Mouse (Mus musculus): ENCODE results near the gene Hist2h2bb.
"Not testable (repeated sequence)": the region's sequence is repeated elsewhere in the genome, so short reads cannot be mapped to it uniquely, and the experiment has no call there.

The Hist2h2bb gene

DNA sequence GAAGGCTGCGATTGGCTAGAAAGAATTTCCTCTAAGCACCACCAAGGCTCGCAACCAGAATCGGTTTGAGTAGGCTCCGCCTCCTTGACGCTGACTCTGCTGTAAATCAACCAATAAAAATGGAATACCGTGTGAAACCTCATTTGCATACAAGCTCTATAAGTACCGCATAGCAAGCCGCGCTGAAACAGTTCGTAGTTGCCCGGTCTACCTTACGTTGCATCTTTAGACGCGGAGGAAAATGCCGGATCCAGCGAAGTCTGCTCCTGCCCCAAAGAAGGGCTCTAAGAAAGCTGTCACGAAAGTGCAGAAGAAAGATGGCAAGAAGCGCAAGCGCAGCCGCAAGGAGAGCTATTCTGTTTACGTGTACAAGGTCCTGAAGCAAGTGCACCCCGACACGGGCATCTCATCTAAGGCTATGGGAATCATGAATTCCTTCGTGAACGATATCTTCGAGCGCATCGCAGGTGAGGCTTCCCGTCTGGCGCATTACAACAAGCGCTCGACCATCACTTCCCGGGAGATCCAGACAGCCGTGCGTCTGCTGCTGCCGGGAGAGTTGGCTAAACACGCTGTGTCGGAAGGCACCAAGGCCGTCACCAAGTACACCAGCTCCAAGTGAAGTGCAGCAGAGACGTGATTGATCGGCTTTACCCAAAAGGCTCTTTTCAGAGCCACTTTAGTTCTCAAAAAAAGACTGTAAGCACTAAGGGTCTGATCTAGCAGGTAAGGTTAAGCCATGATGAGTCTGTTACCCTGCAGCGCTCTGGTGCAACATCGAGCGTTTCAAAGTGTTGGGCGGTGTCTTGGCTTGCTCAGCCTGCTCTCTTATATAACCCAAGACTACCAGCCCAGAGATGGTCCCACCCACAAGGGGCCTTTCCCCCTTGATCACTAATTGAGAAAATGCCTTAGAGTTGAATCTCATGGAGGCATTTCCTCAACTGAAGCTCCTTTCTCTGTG, at the start of gene Hist2h2bb:
Gene Hist2h2bb (plus strand): TSS at position 242 of the 964 bp plus-strand sequence.
- DNase-seq (ENCODE audit: low spot score in 2 of 2) = peak; percentile 94 to 96

DNA sequence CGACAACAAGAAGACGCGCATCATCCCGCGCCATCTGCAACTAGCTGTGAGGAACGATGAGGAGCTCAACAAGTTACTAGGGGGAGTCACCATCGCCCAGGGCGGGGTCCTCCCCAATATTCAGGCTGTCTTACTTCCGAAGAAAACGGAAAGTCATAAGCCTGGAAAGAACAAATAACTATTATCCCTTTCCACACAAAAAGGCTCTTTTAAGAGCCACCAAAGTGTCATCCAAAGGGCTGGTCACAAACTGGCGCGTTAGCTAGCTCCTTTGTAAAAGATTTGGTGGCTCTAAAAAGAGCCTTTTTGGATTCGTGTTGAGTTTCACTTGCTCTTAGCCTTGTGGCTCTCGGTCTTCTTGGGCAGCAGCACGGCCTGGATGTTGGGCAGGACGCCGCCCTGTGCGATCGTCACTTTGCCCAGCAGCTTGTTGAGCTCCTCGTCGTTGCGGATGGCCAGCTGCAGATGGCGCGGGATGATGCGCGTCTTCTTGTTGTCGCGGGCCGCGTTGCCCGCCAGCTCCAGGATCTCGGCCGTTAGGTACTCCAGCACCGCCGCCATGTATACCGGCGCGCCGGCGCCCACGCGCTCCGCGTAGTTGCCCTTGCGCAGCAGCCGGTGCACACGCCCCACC, 49.3 kb upstream of the Hist2h2bb start:
- not testable (repeated sequence) for DNase-seq (ENCODE audit: low spot score in 2 of 2)

DNA sequence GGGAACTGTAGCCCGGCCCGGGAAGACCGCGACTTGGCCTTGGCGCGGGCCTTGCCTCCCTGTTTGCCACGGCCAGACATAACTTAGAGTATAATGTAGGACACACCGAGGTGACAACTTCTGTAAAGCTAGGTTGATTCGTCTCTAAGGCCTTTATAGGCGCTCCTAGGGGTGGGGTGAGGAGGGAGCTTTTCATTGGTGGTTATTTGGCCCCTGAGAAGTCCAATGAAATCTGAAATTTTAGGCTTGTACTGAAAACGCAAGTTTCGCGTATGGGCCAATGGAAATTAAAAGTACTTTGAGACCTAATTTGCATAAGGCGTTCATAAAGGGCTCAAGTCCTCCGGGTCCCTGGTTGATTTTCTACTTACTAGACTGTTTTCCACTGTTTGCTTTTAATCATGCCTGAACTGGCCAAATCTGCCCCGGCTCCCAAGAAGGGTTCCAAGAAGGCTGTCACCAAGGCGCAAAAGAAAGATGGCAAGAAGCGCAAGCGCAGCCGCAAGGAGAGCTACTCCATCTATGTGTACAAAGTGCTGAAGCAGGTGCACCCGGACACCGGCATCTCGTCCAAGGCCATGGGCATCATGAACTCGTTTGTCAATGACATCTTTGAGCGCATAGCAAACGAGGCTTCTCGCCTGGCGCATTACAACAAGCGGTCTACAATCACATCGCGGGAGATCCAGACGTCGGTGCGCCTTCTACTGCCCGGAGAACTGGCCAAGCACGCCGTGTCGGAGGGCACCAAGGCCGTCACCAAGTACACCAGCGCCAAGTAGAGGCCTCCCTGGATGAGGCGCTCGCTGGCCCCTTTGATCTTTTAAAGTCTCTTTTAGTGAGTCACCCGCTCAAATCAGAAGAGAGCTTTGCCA, 48.5 kb upstream of the Hist2h2bb start, which contains the start of the genes Hist2h2ac and Hist2h2be:
Gene Hist2h2ac (minus strand): TSS at position 116 of the 875 bp plus-strand sequence.
Gene Hist2h2be (plus strand): TSS at position 355 of the 875 bp plus-strand sequence.
- DNase-seq (ENCODE audit: low spot score in 2 of 2) = peak; percentile 85 to 90

DNA sequence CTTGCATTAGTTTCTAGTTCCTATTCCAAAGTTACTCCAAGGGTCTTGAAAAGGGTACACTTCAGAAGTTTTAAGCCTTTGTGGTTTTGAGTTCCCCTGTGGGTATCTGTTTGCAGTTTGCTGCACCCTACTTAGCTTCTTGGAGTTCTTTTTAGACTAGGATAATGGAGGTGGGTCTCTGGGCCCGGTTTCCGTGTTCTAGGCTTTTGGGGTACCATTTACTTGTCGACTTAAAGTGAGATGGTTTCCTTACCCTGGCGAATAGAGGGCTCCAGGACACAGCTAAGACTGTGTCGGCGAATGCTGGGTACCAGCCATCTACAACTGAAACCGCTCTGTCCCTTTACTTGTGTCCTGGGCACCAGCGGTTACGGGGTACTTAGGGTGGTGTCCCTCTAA, 47.9 kb upstream of the Hist2h2bb start:
- peak; percentile 8 to 23 for DNase-seq (ENCODE audit: low spot score in 2 of 2)

DNA sequence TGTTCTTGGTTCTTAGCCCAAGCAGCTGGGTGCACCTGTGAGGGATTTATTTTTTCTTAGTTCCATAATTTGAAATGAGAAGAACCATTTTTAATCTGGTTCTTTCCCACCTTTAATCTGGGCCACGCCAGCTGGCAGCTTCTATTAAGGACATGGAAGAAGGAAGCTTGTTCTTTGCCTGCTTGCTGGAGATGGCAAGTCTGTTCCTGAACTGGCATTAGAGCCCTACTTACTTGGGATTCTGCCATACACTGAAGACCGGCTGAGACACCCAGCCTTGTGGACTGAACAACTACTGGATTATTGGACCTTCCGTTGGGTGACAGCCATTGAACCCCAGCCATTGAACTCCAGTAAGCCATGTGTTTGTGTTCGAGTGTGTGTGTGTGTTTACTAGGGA, 46.8 kb upstream of the Hist2h2bb start:
- DNase-seq (ENCODE audit: low spot score in 2 of 2) = no peak

DNA sequence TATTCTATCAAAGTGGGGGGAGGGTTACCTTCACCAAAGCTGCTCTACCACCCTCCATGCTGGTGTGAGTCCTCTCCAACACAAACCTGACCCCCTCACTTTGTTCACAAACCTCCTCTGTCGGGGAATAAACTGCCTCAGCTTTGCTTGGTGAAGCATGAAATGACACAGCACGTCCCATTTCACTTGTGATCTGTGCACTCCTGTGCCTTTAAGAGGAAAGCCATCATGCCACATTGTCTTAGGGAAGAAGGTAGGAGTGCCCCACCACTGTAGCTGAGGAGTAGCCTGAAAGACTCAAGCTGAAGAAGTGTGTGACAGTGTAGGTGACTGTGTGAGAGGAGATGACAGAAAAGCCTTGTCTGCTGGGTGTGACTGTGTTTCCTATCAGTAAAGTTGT, 44.1 kb upstream of the Hist2h2bb start:
- DNase-seq (ENCODE audit: low spot score in 2 of 2) = no peak

DNA sequence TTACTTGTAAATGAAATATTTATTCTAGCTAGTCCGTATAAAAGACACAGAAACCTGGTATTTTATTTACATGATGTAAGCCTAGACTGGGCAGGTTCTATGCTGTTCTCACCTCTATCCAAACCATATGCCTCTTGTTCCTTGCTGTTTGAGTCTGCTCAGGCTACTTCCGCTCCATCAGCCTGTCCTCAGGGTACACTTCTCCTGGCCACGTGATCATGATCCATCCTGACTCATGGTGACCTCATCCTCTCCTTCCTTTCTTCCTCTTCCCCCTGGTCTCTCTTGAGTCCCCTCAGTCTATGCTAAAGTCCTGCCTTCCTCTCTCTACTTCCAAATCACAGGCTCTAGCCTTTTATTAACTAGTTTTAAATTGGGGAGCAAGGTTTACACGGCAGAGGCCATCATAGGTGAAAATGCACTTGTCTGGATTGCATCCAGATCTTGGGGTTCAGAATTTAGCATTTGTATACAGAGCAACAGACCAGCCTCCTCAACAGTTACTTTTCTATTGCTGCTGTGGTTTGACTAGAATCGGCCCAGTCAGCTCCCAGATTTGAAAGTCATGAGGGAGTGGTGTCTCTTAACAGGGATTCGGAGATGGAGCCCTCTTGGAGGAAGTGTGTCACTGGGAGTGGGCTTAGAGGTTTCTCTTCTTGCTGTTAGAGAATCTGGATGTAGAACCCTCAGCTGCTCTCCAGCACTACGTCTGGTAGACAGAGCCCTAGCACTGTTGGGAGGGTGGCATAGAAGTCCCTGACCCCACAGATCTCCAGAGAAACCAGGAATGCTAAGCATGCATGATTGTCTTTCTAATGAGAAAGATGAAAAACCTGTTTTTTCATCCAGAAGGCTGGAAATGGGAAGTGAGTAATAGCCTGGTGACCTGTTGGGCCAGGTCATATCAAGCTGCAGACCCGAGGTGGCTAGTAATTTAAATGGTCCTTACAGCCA, 42.6 kb upstream of the Hist2h2bb start:
- DNase-seq (ENCODE audit: low spot score in 2 of 2) = no peak

DNA sequence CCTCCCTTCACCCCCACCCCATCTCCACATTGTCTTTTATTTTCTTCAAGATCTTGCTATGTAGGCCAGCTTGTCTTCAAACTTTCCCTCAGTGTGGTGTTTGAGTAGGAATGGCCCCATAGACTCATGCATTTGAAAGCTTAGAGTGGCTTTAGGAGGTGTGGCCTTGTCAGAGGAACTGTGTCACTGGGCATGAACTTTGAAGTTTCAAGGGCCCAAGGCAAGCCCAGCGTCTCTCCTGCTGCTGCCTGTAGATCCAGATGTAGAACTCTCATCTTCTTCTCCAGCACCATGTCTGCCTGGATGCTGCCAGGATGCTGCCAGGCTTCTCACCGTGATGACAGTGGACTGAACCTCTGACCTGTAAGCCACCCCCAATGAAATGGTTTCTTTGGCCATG, 40.7 kb upstream of the Hist2h2bb start:
- no peak for DNase-seq (ENCODE audit: low spot score in 2 of 2)

DNA sequence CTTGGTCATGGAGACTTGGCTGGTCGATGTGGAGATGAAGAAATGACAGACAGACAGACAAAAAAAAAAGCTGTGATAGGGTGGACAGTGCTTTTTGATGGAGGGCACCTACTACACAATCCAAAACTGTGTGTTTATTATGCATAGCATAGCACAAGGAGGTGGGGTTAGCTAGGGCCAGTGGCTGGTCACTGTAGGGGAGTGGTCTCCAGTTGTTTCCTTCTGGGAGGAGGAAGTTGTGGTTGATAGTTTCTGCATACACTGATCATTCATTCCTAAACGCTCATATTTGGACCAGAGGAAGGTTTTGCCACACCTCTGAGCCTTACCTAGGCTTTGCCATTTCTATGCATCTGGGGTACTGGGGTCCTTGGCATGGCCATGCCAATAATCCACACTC, 39.1 kb upstream of the Hist2h2bb start:
- DNase-seq (ENCODE audit: low spot score in 2 of 2) = no peak

DNA sequence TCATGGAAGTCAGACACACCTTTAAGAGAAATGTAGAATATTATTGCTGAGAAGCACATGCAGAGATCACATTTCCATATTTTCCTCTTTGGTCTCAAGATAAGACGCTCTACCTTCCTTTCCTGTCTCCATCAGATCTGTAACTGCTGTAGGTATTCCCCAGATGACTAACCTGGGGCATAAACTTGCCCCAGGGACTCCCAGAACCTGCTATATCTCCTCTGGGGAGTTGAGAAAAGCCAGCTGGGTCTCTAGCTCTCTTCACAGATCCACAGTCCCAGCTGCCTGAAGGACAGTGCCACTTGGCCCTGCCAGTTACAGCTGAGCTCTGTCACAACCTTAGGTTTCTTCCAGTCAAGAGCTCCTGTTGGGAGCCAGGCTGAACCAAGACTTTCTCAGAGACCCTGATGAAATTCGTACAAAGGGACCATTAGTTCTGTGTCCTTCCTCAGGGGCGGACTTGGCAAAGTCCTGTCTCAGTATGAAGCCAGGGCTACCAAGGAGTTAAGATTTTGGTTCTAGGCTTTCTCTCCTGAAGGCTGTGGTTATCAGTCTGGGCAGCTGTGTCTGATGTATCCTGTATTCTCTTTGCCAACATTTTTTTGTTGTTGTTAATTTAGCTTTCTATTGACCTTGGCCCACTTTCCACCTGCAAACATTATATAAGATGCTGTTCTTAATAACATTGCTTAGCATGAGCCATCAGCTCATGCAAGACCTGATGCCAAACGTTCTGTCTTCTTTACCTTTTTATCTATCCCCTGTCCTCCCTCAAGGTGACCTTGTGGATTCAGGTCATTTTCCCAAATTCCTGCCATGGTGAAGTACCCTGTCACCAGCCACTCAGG, 38.4 kb upstream of the Hist2h2bb start:
- no peak for DNase-seq (ENCODE audit: low spot score in 2 of 2)

DNA sequence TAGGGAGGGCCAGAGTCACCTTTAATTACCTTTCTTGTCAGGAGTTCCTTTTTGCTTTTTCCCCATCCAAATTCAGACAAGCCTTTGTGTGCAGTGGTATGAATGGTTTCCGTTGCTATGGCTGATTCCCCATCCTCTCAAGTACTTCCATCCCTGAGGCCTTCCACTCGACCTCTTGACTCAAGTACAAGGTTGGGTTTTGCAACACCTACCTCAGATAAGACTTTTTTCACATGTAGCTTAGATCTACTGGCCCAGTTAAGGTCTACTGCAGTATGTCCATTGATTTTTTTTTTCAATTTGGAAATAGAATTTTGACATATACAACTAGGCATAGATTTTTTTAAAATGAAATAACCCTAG, 37.8 kb upstream of the Hist2h2bb start:
- DNase-seq (ENCODE audit: low spot score in 2 of 2) = no peak

DNA sequence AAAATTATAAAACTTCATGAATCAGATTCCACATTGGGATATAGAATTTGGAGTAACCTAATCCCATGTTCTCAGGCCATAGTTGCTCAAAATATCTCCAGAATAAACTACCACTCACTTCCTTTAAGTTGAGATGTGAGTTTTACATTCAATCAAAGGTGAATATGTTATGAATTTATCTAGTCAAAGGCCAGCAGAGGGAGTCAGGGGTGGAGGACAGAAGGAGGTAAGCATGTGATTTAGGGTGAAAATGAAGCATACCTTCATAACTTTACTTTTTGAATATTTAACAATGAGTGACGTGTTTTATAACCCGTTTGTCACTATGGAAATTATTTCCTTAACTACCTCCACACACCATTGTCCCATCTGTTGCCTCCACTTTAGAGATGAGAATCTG, 34.6 kb upstream of the Hist2h2bb start:
- DNase-seq (ENCODE audit: low spot score in 2 of 2) = no peak

DNA sequence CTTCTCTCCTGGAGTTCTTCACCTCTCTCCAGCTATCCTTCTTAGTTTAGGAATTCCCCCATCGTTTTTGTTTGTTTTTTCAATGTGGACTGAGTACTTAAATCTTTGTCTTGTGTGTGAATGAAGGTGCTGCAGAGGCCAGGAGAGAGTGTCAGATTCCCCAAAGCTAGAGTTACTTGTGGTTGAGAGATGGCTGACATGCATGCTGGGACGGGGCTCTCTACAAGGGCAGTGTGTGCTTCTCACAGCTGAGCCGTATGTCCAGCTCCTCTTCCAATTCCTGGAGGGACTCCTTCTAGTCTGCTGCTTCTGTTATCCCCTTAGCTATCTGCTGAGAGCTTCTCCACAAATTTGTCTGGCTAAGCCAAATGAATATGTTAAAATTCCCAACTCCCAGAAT, 33.7 kb upstream of the Hist2h2bb start:
- DNase-seq (ENCODE audit: low spot score in 2 of 2) = no peak

DNA sequence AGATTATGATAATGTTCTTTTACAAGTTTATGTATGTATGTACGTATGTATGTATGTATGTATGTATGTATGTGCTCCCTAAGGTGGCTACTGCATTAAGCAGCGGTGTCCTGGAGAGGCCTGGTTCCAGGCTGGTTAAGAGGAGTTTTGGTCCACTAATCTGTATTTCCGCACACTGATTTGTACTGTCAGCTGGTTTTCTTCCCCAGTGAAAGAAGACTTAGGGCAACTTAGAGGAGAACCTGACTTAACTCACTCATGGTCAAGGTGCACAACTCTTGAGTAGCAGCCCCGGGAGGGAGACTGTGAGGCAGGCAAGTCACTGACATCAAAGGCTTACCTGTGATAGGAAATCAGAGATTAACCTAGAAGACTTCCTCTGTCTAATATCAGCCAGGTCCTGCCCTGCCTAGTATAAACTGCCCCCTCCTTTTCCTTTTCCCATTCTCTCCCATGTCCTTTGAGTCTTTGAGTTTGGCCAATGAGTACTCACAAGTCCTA, 32.7 kb upstream of the Hist2h2bb start:
- no peak for DNase-seq (ENCODE audit: low spot score in 2 of 2)

DNA sequence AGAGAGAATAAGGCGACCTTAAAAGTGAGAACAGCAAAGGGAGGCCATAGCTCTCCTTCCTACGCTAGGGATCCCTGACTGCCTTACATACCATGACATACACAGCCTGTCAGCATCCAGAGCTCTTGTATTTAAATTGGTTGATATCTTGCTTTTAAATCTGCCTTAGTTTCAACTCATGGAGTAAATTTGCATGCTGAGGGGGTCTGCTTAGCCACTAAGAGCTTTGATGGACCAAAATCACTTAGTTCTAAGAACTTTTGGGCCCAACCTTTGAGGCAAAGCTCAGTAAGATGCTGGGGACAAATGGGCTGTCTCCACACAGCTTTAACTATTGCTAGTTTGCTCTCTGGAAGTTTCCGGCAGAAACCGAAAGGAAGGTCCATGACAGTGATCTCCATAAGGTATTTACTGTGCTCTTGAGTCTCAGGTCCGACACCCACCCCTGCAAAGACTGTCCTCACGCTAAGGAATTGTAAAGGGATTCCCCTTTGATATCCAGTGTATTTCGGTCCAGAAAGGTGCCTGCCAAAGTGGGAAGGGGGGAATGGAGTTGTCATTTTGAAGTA, 32.1 kb upstream of the Hist2h2bb start:
- DNase-seq (ENCODE audit: low spot score in 2 of 2) = no peak

DNA sequence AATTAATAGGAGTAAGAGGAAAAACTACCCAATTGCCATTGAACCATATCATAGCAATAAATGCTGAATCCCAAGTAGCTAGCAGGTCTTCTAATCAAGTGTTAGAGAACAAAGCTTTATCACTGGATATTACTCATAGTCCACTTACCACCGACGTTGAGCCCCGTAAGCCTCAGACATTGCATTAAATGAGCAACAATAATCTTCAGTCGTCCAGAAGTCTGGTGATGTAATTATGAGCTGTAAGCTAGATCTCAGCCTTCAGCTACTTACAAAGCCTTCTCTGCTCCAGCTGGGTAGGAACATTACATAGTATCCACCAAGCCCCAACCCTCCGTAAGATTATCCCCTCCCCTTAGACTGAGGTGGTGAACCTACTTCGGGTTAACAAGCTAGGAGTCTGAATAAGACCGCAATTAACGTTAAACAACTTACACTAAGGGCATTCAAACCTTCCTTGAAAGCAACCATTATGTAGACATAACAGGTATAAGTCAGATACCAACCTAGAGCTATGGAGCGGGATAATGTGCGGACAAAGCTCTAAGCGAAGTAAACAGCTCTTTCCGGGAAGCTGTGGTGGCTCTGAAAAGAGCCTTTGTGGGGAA, 31.5 kb upstream of the Hist2h2bb start:
- no peak for DNase-seq (ENCODE audit: low spot score in 2 of 2)

DNA sequence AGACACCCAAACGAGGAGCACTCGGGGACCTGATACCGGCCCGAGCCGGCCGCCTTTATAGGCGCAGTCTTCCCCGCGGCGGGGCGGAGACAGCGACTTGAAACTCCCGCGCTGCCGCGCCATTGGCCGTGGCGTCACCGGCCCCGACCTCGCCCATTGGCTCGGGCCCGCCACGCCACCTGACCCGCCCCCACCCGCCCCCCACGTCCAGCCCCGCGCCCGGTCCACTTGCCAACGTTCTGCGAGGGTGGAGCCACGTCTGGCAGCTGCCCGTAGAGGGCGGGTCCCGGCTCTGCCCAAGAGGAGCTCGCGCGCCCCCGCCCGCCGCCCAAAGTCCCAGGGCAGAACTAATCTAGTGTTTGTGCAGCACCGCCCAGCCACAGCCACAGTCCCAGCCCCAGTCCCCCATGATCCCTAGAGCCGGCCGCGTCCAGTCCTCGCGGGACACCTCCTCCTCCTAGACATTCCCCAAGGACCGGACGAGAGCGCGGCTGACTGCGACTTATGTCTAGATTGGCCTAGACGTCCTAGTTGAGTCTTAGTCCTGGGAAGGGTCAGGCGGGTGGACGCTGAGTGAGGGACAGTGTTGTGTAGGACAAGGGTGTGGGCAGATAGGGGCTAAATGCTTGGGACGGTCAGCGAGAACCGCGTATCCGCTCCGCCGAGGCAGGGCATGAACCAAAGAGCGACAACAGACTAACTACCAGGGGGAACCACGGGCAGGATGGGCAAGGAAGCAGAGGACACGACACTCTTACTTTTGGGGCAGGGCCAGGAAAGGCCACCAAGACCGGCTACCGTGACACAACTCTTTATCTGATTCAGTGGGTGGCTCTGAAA, 30.4 kb upstream of the Hist2h2bb start, which contains the start of gene Hist2h3c2:
Gene Hist2h3c2 (minus strand): TSS at position 174 of the 840 bp plus-strand sequence.
- peak; percentile 16 to 27 for DNase-seq (ENCODE audit: low spot score in 2 of 2)
